Mouse (Mus musculus) liver, embryonic 13.5 days (tissue): Measurements from ENCODE around the gene Galns. TPM values are rescaled to one million over a fixed set of nuclear protein-coding genes. Genes with fewer than 3 reads are reported as not detected.
A peak's percentile ranks its signal among the peaks of the same experiment; 100 is the strongest.

ENCODE experiments used
- ATAC-seq: fragments of 200-750 bp; cut with Nextera tagmentation; 2 replicates; pipeline ENCODE4 v1.8.0; 2017; ENCODE audit warnings: low read depth, mild to moderate bottlenecking, moderate number of reproducible peaks, moderate library complexity
- DNase-seq: peaks from one replicate; pipeline ENCODE4 v3.0.0; 2022
- H3K27ac ChIP-seq: fragments of 300-500 bp; sonication (generic); 2 replicates; pipeline ENCODE4 v1.5.1; 2015; ENCODE audit warnings: moderate library complexity, mild to moderate bottlenecking, inconsistent platforms
- H3K27me3 ChIP-seq: fragments of 300-500 bp; sonication (generic); 2 replicates; pipeline ENCODE4 v1.6.1; 2015; ENCODE audit warnings: mild to moderate bottlenecking, inconsistent platforms
- H3K36me3 ChIP-seq: fragments of 300-500 bp; sonication (generic); 2 replicates; pipeline ENCODE4 v1.6.1; 2015; ENCODE audit warnings: mild to moderate bottlenecking, inconsistent platforms
- H3K4me1 ChIP-seq: fragments of 300-500 bp; sonication (generic); replicated peaks from 2 replicates; pipeline ENCODE4 v1.6.1; 2015; ENCODE audit warnings: inconsistent platforms
- H3K4me2 ChIP-seq: fragments of 300-500 bp; sonication (generic); 2 replicates; pipeline ENCODE4 v1.6.1; 2015; ENCODE audit warnings: inconsistent platforms, mild to moderate bottlenecking, moderate library complexity
- H3K4me3 ChIP-seq: fragments of 300-500 bp; sonication (generic); replicated peaks from 2 replicates; pipeline ENCODE4 v1.5.1; 2015; ENCODE audit warnings: mild to moderate bottlenecking, inconsistent platforms
- H3K9ac ChIP-seq: fragments of 300-500 bp; sonication (generic); 2 replicates; pipeline ENCODE4 v1.6.1; 2015; ENCODE audit warnings: mild to moderate bottlenecking, inconsistent platforms
- H3K9me3 ChIP-seq: fragments of 300-500 bp; sonication (generic); replicated peaks from 2 replicates; pipeline ENCODE4 v1.6.1; 2016; ENCODE audit warnings: inconsistent platforms
- WGBS: fragments of 180-500 bp; shearing (Covaris S2); methylation state at CpG from one replicate; pipeline ENCODE4 v1.1.7; 2015; ENCODE audit not compliant: insufficient replicate concordance; 5-methylcytosine and 5-hydroxymethylcytosine counted together
- polyA plus RNA-seq: library from polyadenylated mRNA; unstranded; fragments of >200 nt; fragmentation: Nextera tagmentation; extraction: Ambion mirVana; gene quantifications from 2 replicates; pipeline ENCODE4 v1.2.1, GENCODE M21; 2015

The Galns gene
- polyA plus RNA-seq, 1 experiment from 2014 or later: 4.0 TPM

- Histone ChIP-seq H3K4me1 (peaks cover 20% of the 10 kb centered on the region), H3K9me3 (no peaks in the 10 kb centered on the region), H3K9ac (no peak overlapping the region), H3K4me2 (no peak overlapping the region), H3K36me3 (peaks cover 62% of the 10 kb centered on the region), H3K27ac (no peak overlapping the region), H3K4me3 (no peak overlapping the region), H3K27me3 (0 out of 2 replicates have a peak, but pooled peaks cover 2% of the 10 kb centered on the region)
- ATAC-seq (no peak), DNase-seq (no peak)
- WGBS: 77% methylated on average over 22 of the region's 22 CpGs
Measured at GRCm38 (mm10) chr8:122630696-122631095, 19.4 kb upstream of the Galns start.

- Histone ChIP-seq H3K36me3 (peaks cover 49% of the 10 kb centered on the region), H3K4me1 (peaks cover 11% of the 10 kb centered on the region; the same call in 1 of the 2 replicates), H3K27ac (no peak overlapping the region), H3K4me3 (no peak overlapping the region), H3K27me3 (0 out of 2 replicates have a peak, but pooled peaks cover 2% of the 10 kb centered on the region), H3K9ac (no peak overlapping the region), H3K4me2 (no peak overlapping the region), H3K9me3 (no peaks in the 10 kb centered on the region)
- ATAC-seq (no peak), DNase-seq (no peak)
- WGBS: 78% methylated on average over 10 of the region's 10 CpGs
Measured at GRCm38 (mm10) chr8:122629388-122629787, 18.1 kb upstream of the Galns start.

DNA sequence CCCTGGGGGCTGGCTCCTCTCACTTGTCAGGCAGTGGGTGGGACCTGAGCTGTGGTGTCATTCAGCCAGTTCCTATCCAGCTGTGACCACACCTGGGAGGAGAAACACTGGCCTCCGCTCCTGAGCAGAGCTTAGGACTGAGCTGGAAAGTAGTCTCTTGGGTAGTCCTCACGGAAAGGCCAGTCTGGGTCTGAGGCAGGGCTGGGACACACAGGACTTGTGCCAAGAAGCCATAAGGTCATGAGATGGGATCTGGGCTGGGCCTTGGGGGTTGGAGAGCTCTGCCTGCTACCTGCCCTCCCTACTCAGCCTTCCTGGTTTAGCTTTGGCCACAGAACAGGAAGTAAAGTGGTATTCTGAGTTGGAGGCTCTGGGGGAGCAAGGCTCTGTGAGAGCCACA, 15.6 kb upstream of the Galns start:
- 81% methylated on average over 2 of the region's 2 CpGs for WGBS
- Histone ChIP-seq H3K4me3 (no peak overlapping the region), H3K27ac (0 out of 2 replicates have a peak overlapping the region, but pooled peaks have one; percentile 4), H3K36me3 (peaks cover 26% of the 10 kb centered on the region), H3K4me1 (peaks cover 11% of the 10 kb centered on the region; the same call in 1 of the 2 replicates), H3K4me2 (no peak overlapping the region), H3K27me3 (peaks cover 8% of the 10 kb centered on the region; the same call in 1 of the 2 replicates), H3K9ac (no peak overlapping the region), H3K9me3 (no peaks in the 10 kb centered on the region)
- no peak for DNase-seq
- ATAC-seq: no peak; the same call in 1 of the 2 replicates

DNA sequence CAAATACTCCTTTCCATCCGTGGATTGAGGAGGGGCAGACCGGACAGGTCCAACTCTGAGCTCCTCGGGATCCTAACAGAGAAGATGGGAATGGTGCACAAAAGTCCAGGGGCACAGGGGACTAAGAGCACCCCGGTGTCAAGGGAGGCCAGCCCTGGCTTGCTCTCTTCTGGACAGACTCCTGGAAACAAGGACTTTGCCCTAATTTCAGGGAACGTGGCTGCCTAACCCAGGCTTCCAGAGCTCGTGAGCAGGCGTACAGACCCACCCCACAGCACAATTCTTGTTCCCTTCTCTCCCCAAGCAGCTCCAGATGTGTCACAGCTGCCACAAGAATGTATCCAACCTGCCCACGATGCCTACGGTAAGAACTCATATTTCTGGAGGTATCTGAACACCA, 14.5 kb upstream of the Galns start:
- Histone ChIP-seq H3K4me1 (peaks cover 11% of the 10 kb centered on the region), H3K9ac (no peak overlapping the region), H3K4me2 (no peak overlapping the region), H3K27me3 (peaks cover 8% of the 10 kb centered on the region; the same call in 1 of the 2 replicates), H3K27ac (no peak overlapping the region), H3K4me3 (no peak overlapping the region), H3K36me3 (peaks cover 22% of the 10 kb centered on the region), H3K9me3 (no peaks in the 10 kb centered on the region)
- WGBS: 65% methylated on average over 9 of the region's 9 CpGs
- no peak for ATAC-seq
- no peak for DNase-seq

GRCm38 (mm10) chr8:122624653-122625052, 13.4 kb upstream of the Galns start:
- no peaks in the 10 kb centered on the region for H3K9me3 ChIP-seq
- DNase-seq (no peak), ATAC-seq (no peak)
- H3K4me3 ChIP-seq: no peak overlapping the region
- no peak overlapping the region for H3K27ac ChIP-seq
- peaks cover 11% of the 10 kb centered on the region; the same call in 1 of the 2 replicates for H3K36me3 ChIP-seq
- peaks cover 21% of the 10 kb centered on the region for H3K4me1 ChIP-seq
- H3K4me2 ChIP-seq: no peak overlapping the region
- H3K9ac ChIP-seq: no peak overlapping the region
- H3K27me3 ChIP-seq: peaks cover 6% of the 10 kb centered on the region; the same call in 1 of the 2 replicates
- WGBS: 60% methylated on average over 5 of the region's 5 CpGs

- H3K4me3 ChIP-seq: no peak overlapping the region
- H3K4me2 ChIP-seq: no peak overlapping the region
- WGBS: 74% methylated on average over 17 of the region's 17 CpGs
- H3K9ac ChIP-seq: no peak overlapping the region
- DNase-seq (no peak), ATAC-seq (no peak)
- peaks cover 27% of the 10 kb centered on the region for H3K4me1 ChIP-seq
- peaks cover 6% of the 10 kb centered on the region; the same call in 1 of the 2 replicates for H3K27me3 ChIP-seq
- H3K27ac ChIP-seq: no peak overlapping the region
- H3K9me3 ChIP-seq: no peaks in the 10 kb centered on the region
- peaks cover 6% of the 10 kb centered on the region; the same call in 1 of the 2 replicates for H3K36me3 ChIP-seq
Measured at GRCm38 (mm10) chr8:122623844-122624642, 12.8 kb upstream of the Galns start.

DNA sequence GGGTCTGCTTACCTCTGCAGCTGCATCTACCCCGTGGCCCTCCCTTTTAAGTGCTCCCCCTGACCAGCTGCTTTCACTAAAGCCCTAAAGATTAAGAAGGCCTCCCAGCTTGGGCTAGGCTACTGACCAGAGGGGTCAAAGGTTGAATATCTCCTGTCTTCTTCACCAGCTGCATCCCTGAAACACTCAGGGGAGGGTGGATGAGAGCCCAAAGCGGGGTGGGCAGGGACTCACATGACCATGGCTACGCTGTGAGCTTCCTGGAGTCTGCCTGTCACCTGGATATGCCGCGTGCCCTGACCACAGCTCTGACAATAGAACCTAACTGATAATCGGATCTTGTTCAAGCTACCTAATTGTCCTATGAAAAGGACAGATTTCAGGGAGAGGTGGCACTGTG, 11.5 kb upstream of the Galns start, which contains the start of gene Pabpn1l:
Gene Pabpn1l (minus strand): TSS at position 13 of the 400 bp plus-strand sequence.
- no peak for ATAC-seq
- whole genome bisulfite sequencing: 72% methylated on average over 6 of the region's 6 CpGs
- Histone ChIP-seq H3K27me3 (peaks cover 6% of the 10 kb centered on the region; the same call in 1 of the 2 replicates), H3K27ac (no peak within 1 kb of the TSS), H3K9me3 (no peaks in the 10 kb centered on the region), H3K9ac (no peak within 1 kb of the TSS), H3K4me3 (no peak within 1 kb of the TSS), H3K4me1 (peaks cover 38% of the 10 kb centered on the region), H3K36me3 (no peaks in the 10 kb centered on the region), H3K4me2 (no peak within 1 kb of the TSS)
- DNase-seq: no peak

DNA sequence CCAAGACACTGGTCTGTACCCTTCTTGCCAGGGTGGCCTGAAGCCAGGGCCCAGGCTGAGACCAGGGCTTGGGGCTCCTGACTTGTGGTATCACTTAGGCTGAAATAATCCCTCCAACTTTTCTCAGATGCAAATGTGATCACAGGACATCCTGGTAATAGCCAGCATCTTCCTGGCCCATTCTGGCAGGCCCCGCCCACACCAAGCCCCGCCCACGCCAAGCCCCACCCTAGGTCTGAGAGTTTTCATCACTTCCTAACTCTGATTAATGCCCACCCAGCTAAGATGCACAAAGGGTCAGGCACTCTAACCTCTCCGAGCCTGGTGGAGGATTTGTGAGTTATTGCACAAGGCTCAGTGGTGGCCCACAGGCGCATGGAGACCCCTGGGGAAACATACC, 9.2 kb upstream of the Galns start:
- DNase-seq (no peak), ATAC-seq (no peak)

GRCm38 (mm10) chr8:122618660-122619378, 7.6 kb upstream of the Galns start:
- Histone ChIP-seq H3K4me3 (peak overlapping the region; percentile 3; the same call in 1 of the 2 replicates), H3K27ac (peak overlapping the region; percentile 91), H3K27me3 (0 out of 2 replicates have a peak, but pooled peaks cover 2% of the 10 kb centered on the region), H3K4me2 (peak overlapping the region; percentile 51), H3K9ac (peak overlapping the region; percentile 61), H3K9me3 (no peaks in the 10 kb centered on the region), H3K36me3 (peaks cover 8% of the 10 kb centered on the region; the same call in 1 of the 2 replicates), H3K4me1 (peaks cover 29% of the 10 kb centered on the region)
- WGBS: 28% methylated on average over 6 of the region's 6 CpGs
- DNase-seq (peak; percentile 63), ATAC-seq (peak; percentile 95)

More for the DNA sequence above, 9.2 kb upstream of the Galns start:
- no peak overlapping the region for H3K9ac ChIP-seq
- H3K4me2 ChIP-seq: no peak overlapping the region
- 0 out of 2 replicates have a peak, but pooled peaks cover 2% of the 10 kb centered on the region for H3K36me3 ChIP-seq
- H3K4me3 ChIP-seq: no peak overlapping the region
- no peaks in the 10 kb centered on the region for H3K9me3 ChIP-seq
- H3K27me3 ChIP-seq: peaks cover 6% of the 10 kb centered on the region; the same call in 1 of the 2 replicates
- no peak overlapping the region for H3K27ac ChIP-seq
- 32% methylated on average over 5 of the region's 5 CpGs for WGBS
- peaks cover 29% of the 10 kb centered on the region for H3K4me1 ChIP-seq

- Histone ChIP-seq H3K4me2 (peak overlapping the region; percentile 51), H3K27ac (peak overlapping the region; percentile 91), H3K9me3 (no peaks in the 10 kb centered on the region), H3K36me3 (peaks cover 8% of the 10 kb centered on the region; the same call in 1 of the 2 replicates), H3K27me3 (no peaks in the 10 kb centered on the region), H3K4me3 (peak overlapping the region; percentile 3; the same call in 1 of the 2 replicates), H3K4me1 (peaks cover 31% of the 10 kb centered on the region), H3K9ac (peak overlapping the region; percentile 61)
- peak; percentile 9; the same call in 1 of the 2 replicates for ATAC-seq
- 48% methylated on average over 5 of the region's 7 CpGs for WGBS
- peak; percentile 60 for DNase-seq
Measured at GRCm38 (mm10) chr8:122617947-122618546, 6.8 kb upstream of the Galns start.
